Mouse (Mus musculus): Measurements from ENCODE around the gene Tmem91.

DNA sequence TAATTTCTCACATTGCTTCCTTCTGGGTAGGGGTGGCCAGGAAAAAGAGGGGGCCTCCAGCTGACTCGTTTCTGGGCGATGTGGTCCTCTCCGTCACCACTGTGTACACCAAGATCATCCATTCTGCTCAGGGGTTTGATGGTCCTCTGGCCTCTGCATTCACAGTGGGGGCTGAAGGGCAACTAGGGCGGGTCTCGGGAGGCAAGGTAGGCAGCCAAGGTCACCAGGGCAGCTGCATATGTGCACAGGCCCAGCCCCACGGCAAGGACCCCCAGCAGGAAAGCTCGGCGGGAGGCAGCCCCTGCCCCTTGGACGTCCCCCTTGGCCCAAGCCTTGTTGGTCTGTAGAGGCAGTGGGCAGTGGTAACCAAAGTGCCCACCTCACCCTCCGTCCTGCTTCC lies 5.8 kb downstream of the Tmem91 start:
- TF ChIP-seq CTCF (conservative IDR thresholded peaks at IDR 0.05; ENCODE audit: low read length) (no peak), POU5F1 (IDR thresholded peaks at IDR 0.05; ENCODE audit: borderline replicate concordance, low read length) (no peak), NANOG (IDR thresholded peaks at IDR 0.05; ENCODE audit: borderline replicate concordance, low read length) (no peak)
